Mouse (Mus musculus): Measurements from ENCODE around the gene Olfr56. TPM values are rescaled to one million over a fixed set of nuclear protein-coding genes. Genes with fewer than 3 reads are reported as not detected.

Olfr56 gene
- polyA plus RNA-seq, 1 experiment from 2014 or later, result not detected

- Histone ChIP-seq H3K4me2 (no peak overlapping the region), H3K9ac (no peak overlapping the region), H3K36me3 (no peaks in the 10 kb centered on the region), H3K27me3 (replicated peaks) (no peaks in the 10 kb centered on the region), H3K4me1 (peaks cover 8% of the 10 kb centered on the region), H3K9me3 (no peaks in the 10 kb centered on the region), H3K27ac (replicated peaks) (no peak overlapping the region), H3K4me3 (no peak overlapping the region)
- ATAC-seq (ENCODE audit: extremely low read depth, insufficient number of reproducible peaks, low FRiP score, low TSS enrichment), result no peak
- whole genome bisulfite sequencing, result 44% methylated on average over 1 of the region's 1 CpGs
Observed at GRCm38 (mm10) chr11:49084385-49084784, 105.7 kb downstream of the Olfr56 start.

DNA sequence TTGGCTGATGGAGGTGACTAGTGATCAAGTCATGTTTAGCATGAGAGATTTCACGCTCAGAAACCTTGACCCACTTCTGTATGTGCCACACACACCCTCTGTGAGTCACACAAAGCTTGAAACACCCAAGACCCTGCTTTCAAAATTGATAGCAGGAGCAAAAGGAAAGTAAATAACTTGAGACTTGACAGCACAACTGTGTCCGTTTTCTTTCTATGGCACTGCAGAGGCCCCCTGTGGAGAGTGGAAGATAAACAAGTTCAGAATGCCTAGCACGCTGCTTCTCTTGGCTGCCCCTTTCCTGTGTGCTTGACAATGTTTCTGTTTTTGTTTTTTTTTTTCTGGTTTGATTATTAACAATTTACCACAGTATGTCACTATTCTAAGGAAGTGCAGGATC is 106.2 kb downstream of the Olfr56 start:
- H3K4me3 ChIP-seq, result no peak overlapping the region
- WGBS, result 31% methylated on average over 3 of the region's 3 CpGs
- ATAC-seq (ENCODE audit: extremely low read depth, insufficient number of reproducible peaks, low FRiP score, low TSS enrichment), result no peak

GRCm38 (mm10) chr11:49086858-49087361 is 108.2 kb downstream of the Olfr56 start:
- H3K9me3 ChIP-seq, result no peaks in the 10 kb centered on the region
- H3K36me3 ChIP-seq, result no peaks in the 10 kb centered on the region
- no peak for ATAC-seq (ENCODE audit: extremely low read depth, insufficient number of reproducible peaks, low FRiP score, low TSS enrichment)
- H3K27me3 ChIP-seq (replicated peaks), result no peaks in the 10 kb centered on the region
- no peak overlapping the region for H3K9ac ChIP-seq
- no peak overlapping the region for H3K4me2 ChIP-seq
- H3K4me3 ChIP-seq, result no peak overlapping the region
- H3K4me1 ChIP-seq, result peaks cover 8% of the 10 kb centered on the region
- H3K27ac ChIP-seq (replicated peaks), result no peak overlapping the region
- WGBS, result 72% methylated on average over 6 of the region's 6 CpGs

More for the DNA sequence above, 106.2 kb downstream of the Olfr56 start:
- H3K27ac ChIP-seq (replicated peaks), result no peak overlapping the region
- no peak overlapping the region for H3K4me2 ChIP-seq
- no peak overlapping the region for H3K9ac ChIP-seq
- peaks cover 8% of the 10 kb centered on the region for H3K4me1 ChIP-seq
- H3K36me3 ChIP-seq, result no peaks in the 10 kb centered on the region
- H3K9me3 ChIP-seq, result no peaks in the 10 kb centered on the region
- no peaks in the 10 kb centered on the region for H3K27me3 ChIP-seq (replicated peaks)

GRCm38 (mm10) chr11:49087830-49088616 is 109.3 kb downstream of the Olfr56 start:
- WGBS, result 33% methylated on average over 22 of the region's 22 CpGs
- Histone ChIP-seq H3K9me3 (no peaks in the 10 kb centered on the region), H3K9ac (peak overlapping the region; percentile 40; the same call in 1 of the 2 replicates), H3K4me3 (peak overlapping the region; percentile 26), H3K27me3 (replicated peaks) (no peaks in the 10 kb centered on the region), H3K4me2 (peak overlapping the region; percentile 67), H3K36me3 (no peaks in the 10 kb centered on the region), H3K27ac (replicated peaks) (0 out of 2 replicates have a peak overlapping the region, but pooled peaks have one; percentile 12), H3K4me1 (peaks cover 8% of the 10 kb centered on the region)
- ATAC-seq (ENCODE audit: extremely low read depth, insufficient number of reproducible peaks, low FRiP score, low TSS enrichment), result no peak

DNA sequence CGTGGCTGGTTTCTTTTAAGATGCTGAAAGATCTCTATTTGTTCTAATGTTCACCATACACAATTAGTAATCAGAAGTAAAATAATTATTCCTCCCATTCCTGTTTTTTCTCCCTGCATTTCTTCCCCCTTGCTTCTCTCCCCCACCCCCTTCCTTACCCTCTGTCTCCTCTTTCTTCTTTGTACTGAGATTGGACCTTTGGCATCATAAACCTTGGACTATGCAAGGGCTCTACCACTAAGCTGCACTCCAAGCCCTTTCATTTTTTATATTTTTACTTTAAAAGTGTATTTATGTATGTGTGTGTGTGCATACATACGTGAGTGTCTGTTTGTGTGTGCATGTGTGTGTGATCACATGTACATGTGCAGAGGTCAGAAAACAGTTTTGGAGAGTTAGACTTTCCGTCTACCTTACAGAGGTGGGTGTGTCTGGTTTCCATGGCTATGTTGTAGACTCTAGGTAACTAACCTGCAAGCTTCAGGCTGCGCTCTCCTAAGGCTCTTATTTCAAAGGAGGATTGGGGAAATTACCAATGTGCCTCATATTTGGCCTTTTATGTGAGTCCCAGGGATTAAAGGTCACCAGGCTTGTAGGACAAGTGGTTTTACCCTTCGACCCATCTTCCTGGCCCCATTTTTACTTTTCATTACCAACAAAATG is 110.4 kb downstream of the Olfr56 start:
- Histone ChIP-seq H3K27me3 (replicated peaks) (no peaks in the 10 kb centered on the region), H3K27ac (replicated peaks) (no peak overlapping the region), H3K9ac (no peak overlapping the region), H3K36me3 (no peaks in the 10 kb centered on the region), H3K4me2 (no peak overlapping the region), H3K4me1 (peaks cover 8% of the 10 kb centered on the region), H3K4me3 (no peak overlapping the region), H3K9me3 (no peaks in the 10 kb centered on the region)
- ATAC-seq (ENCODE audit: extremely low read depth, insufficient number of reproducible peaks, low FRiP score, low TSS enrichment), result no peak
- WGBS, result 79% methylated on average over 5 of the region's 5 CpGs

- Histone ChIP-seq H3K27me3 (replicated peaks) (no peaks in the 10 kb centered on the region), H3K9ac (no peak overlapping the region), H3K4me1 (peaks cover 8% of the 10 kb centered on the region), H3K9me3 (no peaks in the 10 kb centered on the region), H3K36me3 (no peaks in the 10 kb centered on the region), H3K4me2 (no peak overlapping the region), H3K4me3 (no peak overlapping the region), H3K27ac (replicated peaks) (no peak overlapping the region)
- 76% methylated on average over 3 of the region's 3 CpGs for WGBS
- no peak for ATAC-seq (ENCODE audit: extremely low read depth, insufficient number of reproducible peaks, low FRiP score, low TSS enrichment)
Observed at GRCm38 (mm10) chr11:49089735-49090507, 111.2 kb downstream of the Olfr56 start.

GRCm38 (mm10) chr11:49090551-49090950 is 111.9 kb downstream of the Olfr56 start:
- Histone ChIP-seq H3K27ac (replicated peaks) (no peak overlapping the region), H3K9me3 (no peaks in the 10 kb centered on the region), H3K4me1 (peaks cover 8% of the 10 kb centered on the region), H3K27me3 (replicated peaks) (no peaks in the 10 kb centered on the region), H3K9ac (no peak overlapping the region), H3K36me3 (no peaks in the 10 kb centered on the region), H3K4me2 (no peak overlapping the region), H3K4me3 (no peak overlapping the region)
- no peak for ATAC-seq (ENCODE audit: extremely low read depth, insufficient number of reproducible peaks, low FRiP score, low TSS enrichment)
- 81% methylated on average over 5 of the region's 5 CpGs for WGBS

DNA sequence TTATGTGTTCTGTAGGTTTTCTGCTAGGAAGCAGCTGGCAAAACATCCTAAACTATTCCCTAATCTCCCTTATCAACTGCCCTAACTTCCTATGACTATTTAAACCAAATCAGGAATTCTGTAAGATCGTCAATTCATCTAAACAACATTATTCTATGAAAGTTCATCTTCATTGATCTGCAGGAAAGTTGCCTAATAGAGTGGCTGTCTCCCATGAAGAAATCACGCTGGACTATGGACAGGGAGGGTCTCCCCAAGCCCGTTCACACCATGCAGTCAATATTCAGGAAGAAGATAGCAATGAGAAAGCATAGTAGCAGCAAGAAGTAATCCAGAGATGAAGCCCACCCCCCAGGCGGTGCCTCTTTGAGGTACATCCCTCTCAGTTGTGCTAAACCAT is 112.5 kb downstream of the Olfr56 start:
- no peaks in the 10 kb centered on the region for H3K27me3 ChIP-seq (replicated peaks)
- WGBS, result 61% methylated on average over 4 of the region's 4 CpGs

DNA sequence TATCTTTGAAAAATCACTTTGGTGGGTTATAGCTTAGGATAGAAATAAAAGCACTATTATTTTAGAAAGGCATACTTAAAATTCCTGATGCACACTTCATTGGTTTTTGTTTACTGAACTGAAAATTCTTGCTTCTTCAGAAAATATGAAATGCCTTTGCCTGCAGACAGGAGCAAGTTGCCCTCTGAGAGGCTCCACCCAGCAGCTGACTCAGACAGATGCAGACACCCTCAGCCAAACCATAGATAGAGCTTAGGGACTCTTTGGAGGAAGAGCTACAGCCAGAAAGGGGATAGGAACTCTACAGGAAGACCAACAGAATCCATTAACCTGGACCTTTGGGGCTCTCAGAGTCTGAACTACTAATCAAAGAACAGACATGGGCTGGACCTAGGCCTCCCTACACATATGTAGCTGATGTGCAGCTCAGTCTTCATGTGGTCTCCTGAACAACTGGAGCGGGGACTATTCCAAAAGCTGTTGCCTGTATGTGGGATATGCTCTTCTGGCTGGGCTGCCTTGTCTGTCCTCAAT is 113.4 kb downstream of the Olfr56 start:
- H3K9ac ChIP-seq, result no peak overlapping the region
- WGBS, result 93% methylated on average over 1 of the region's 1 CpGs
- no peaks in the 10 kb centered on the region for H3K9me3 ChIP-seq
- no peak overlapping the region for H3K4me3 ChIP-seq
- no peak overlapping the region for H3K27ac ChIP-seq (replicated peaks)
- no peaks in the 10 kb centered on the region for H3K27me3 ChIP-seq (replicated peaks)
- no peak overlapping the region for H3K4me2 ChIP-seq
- peaks cover 8% of the 10 kb centered on the region for H3K4me1 ChIP-seq
- no peaks in the 10 kb centered on the region for H3K36me3 ChIP-seq
- ATAC-seq (ENCODE audit: extremely low read depth, insufficient number of reproducible peaks, low FRiP score, low TSS enrichment), result no peak

More for the DNA sequence above, 112.5 kb downstream of the Olfr56 start:
- ATAC-seq (ENCODE audit: extremely low read depth, insufficient number of reproducible peaks, low FRiP score, low TSS enrichment), result no peak
- Histone ChIP-seq H3K9ac (no peak overlapping the region), H3K4me3 (no peak overlapping the region), H3K27ac (replicated peaks) (no peak overlapping the region), H3K4me2 (no peak overlapping the region), H3K4me1 (peaks cover 8% of the 10 kb centered on the region), H3K36me3 (no peaks in the 10 kb centered on the region), H3K9me3 (no peaks in the 10 kb centered on the region)

DNA sequence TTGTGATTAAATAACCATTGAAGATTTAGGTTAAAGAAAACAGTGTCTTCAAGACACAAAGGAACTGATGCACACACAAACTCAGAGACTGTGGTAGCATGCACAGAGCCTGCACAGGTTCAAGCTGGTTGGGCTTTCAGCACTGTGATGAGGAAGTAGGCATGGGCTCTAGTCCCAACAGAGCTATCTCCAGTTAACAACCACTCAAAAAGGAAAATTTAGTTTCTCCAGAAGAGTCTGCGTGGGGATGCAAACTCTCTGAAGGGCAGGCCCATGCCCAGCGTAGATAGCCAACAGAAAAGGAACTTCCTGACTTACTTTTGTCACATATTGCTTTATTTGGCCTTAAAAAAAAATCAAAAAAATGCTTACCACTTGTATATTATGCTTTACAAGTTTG is 114.1 kb downstream of the Olfr56 start:
- Histone ChIP-seq H3K9me3 (no peaks in the 10 kb centered on the region), H3K9ac (no peak overlapping the region), H3K4me1 (peaks cover 7% of the 10 kb centered on the region), H3K4me3 (no peak overlapping the region), H3K27me3 (replicated peaks) (no peaks in the 10 kb centered on the region), H3K4me2 (no peak overlapping the region), H3K27ac (replicated peaks) (no peak overlapping the region), H3K36me3 (no peaks in the 10 kb centered on the region)
- 61% methylated on average over 2 of the region's 2 CpGs for WGBS
- ATAC-seq (ENCODE audit: extremely low read depth, insufficient number of reproducible peaks, low FRiP score, low TSS enrichment), result no peak

Data from heart, embryonic 13.5 days (tissue).